Mouse (Mus musculus) layer of hippocampus, adult 9-10 months (tissue): ENCODE data around the gene Efnb2.
A peak's percentile ranks its signal among the peaks of the same experiment; 100 is the strongest.

Experiments
- DNase-seq: peaks from one replicate; pipeline ENCODE4 v3.0.0; 2022; ENCODE audit warnings: low spot score

The Efnb2 gene

DNA sequence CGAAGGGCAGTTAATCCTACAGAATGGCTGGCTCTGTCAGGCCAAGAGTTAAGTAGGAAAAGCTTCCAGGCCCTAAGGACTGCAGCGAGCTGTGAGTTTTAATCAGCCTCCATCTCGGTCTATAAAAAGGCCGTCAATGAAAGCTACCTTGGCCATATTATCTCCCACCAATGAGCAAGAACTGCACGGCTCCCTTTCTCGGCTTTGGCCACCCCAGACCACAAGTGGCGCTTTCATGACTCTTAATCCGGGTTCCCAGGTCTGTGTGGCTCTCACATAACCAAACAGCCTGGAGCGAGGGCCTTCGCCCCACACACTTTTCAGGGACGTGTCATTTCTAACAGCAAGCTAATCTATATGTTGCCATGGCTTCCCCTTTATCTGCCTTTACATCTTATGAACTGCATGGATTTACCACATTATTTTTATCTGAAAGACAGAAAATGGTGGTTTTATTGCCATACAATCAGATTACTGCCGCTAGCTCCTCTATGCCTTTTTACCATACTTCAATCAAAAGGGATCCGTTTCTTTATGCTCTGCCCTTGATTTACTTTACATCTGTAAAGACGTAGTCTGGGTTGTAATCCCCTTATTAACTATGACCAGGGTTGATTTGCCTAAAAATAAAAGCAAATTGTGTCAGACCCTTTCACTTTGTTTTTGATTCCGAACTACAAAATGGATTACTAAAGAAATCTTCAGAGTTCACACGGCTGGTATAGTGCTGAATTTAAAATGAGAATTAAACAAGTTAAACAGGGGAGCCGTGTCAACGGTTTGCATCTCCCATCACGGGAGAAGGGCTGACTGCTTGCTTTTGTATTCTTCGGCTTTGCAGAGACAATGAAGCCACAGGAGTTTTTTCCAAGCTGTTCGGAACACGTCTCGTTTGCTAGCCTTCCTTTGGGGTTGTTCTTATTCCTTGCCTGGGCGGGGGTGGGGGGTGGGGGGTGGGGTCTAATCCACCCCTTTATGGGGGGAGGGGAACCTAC is 5.4 kb downstream of the Efnb2 start:
- no peak for DNase-seq

DNA sequence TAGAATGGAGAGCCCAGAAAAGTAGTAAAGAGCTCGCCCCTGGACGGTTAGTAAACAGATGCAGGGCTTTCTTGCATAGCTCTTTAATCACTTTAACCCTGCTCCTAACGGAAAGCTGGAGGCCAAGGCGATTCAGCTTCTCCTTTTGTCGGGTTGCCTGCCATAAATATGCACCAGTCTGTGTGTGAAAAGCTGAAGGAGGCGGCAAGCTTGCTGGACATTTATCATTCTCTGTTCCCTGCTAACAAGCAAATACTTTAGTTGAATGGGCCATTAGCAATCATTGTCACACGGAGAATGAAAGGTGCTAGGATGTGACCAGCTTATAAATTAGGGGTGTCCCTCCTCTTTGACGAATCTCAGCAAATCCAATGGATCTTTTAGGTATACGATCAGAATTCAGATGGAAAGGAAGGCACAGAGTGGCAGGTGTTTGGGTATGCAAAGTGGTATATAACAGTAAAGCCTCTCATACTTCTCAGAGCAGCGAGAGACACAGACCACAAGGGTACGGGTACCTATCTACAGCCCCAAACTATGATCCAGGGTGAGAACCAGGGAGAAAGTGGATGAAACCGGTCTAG is 7.0 kb downstream of the Efnb2 start:
- DNase-seq = no peak

DNA sequence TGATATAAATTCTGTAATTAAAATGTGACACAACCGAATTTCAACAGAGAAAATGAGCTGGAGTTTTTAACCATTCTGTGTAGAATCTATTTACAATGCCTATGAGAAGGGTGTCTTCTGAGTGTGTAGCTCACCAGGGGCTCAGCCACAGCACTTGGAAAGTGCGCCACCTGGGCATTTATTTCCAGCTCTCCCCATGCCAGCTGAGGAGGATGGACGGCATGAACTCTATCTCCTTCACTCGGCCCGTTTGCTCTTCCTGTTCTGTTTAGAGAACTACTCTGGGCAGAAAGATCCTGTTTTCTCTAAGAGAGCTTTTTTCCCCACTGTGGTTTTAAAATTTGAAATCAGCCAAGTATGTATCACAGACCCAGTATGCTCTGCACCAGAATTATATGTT is 7.7 kb downstream of the Efnb2 start:
- DNase-seq = no peak

DNA sequence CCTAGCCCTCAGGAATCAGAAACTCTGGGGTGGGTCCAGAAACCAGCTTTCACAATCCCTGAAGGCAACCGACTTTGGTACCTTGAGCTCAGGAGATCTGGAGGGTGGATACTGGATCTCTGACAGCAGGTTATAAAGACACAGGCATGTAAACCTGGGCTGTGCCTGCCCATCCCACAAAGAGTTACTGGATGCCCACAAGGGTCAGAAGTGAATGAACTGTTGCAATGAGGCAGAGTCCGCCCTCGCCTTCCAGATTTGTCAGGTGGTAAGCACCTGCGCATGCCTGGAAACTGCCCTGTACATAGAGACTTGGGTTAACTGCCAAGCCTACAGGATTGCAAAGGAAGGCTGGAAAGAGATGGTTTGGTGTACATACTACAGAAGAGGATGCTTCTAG is 8.7 kb downstream of the Efnb2 start:
- DNase-seq = no peak

DNA sequence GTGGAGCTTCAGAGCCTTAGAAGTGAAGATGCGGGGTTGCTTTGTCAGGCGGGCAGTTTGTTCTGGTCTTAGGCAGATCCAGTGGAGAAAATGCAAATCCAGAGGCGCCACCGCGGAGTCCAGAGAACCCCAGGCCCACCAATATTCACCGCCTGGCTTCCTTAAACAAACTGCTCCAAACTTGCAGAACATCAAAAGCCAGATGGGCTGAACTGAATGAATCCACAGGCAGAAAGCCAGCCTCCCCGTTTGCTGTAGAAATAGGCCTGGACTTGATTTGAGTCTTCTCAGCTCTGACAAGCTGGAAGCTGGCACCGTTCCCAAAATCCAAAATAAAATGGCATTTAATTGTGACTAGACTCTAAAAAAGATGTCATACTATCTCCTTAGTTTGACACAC is 11.1 kb downstream of the Efnb2 start:
- peak; percentile 83 for DNase-seq

DNA sequence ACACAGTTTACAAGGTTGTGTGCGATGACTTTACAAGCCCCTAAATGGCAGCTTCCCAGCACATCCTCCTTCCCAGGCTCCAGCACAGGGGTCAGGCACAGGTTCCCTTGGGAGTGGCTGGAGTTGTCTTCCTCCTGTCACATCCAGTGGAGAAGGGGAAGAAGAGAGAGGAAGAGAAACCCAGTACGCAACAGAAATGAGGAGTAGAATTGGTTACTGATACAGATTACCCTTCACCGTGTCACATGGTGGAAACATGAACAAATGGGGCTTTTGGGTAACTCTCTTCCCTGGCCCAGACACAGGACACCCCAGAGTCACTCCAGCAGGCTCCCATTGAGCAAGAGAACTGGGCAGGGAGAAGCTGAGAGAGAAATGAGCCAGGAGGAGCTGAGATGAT is 11.5 kb downstream of the Efnb2 start:
- no peak for DNase-seq

DNA sequence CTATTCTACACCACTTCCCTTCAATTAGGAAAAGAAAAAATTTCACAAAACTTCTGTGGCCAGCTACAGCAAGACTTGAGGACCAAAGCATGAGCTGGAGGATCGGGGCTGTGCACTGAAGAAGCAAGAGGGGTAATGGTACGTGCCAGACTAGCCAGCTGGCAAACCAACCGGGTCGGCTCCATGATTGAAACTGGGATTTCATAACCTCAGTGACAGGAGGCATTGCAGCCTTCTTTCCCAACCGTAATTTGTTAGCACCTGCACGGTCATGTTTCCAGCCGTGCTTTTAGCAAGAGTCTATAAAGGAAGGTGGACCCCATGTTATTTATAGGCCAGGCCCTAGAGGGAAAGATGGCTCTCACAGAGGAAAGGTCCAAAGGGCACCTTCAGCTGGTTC is 12.4 kb downstream of the Efnb2 start:
- DNase-seq = no peak

DNA sequence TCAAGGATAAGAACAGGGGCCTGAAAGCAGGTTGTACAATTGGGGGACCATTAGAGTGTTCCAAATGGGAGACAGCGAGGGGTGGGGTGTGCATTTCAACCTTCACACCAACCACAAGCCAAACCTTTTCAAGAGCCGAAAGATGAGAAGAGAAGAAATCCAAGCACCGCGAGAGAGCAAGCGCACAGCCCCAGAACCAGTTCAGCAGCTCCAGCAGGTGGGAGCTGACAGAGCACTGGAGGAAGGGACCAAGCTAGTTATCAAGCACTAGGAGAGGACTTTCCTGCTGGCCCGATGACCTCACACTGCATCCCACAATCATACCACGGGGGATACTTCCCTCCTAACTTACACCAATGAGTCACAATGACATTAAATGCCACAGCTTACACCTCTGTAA is 13.2 kb downstream of the Efnb2 start:
- DNase-seq = no peak

DNA sequence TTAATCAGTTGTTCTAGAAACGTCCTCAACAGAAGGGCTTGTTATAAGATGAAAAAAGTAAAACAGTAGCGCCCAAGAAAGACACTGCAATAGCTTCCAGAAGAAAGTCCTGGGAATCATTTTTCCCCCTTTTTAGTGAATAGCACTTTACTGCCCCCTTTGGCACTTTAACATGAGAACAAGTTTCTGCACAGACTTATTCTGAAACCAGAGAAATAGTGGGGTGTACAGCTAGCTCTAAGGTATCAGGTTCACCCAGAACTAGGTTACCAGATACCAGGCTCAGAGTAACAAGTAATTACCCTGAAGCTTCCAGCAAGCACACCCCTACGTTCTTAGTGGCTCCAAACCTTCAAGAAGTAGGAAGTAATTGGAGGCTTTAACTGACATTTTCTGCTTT is 13.7 kb downstream of the Efnb2 start:
- no peak for DNase-seq

DNA sequence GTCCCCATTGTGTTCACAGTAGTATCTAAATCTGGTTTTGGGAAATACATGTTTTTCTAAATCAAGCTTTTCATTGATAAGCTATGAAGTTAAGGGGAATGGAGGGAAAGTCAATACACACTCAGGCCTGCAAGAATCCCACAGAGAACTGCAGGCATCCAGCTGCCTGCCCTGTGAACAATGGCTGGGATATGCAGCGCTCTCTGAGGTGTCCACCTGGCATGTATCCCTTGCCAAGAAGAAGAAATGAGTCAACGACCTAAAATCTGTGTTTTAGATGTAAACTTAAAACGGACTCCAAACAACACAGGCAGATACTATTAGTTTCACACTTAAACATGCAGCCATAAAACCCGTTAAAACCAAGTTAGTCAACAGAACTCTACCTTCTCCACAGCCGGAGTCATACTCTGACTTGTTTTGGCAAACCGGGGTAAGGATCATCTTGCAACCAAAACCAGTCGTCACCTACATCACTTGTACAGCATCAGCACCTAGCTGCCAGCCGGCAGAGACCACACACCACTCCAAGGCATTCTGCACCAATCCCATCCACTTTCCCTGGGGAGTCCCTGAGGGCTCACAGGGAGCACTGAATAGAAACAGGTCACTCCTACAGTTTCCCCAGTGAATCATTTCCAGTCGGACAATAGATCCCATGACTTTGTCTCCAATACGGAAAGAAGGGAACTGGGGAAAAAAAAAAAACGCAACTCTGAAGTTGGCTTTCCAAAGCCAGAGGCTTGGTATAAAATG is 16.7 kb downstream of the Efnb2 start:
- DNase-seq = no peak

DNA sequence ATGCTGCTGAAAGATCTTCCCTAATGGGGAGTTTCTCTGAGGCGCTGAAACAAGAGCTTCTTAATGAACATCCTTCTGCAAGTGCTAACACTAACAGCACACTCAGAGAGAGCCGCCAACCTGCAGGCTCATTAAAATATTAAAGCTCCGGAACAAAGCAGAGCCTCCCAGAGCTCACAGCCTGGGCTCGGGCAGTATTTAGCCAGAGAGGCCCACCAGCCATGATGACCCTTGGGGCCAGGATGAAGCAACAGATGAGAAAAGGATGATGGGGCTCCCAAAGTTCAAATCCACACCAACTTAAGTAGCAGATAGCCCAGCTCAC is 20.8 kb downstream of the Efnb2 start:
- DNase-seq = no peak

DNA sequence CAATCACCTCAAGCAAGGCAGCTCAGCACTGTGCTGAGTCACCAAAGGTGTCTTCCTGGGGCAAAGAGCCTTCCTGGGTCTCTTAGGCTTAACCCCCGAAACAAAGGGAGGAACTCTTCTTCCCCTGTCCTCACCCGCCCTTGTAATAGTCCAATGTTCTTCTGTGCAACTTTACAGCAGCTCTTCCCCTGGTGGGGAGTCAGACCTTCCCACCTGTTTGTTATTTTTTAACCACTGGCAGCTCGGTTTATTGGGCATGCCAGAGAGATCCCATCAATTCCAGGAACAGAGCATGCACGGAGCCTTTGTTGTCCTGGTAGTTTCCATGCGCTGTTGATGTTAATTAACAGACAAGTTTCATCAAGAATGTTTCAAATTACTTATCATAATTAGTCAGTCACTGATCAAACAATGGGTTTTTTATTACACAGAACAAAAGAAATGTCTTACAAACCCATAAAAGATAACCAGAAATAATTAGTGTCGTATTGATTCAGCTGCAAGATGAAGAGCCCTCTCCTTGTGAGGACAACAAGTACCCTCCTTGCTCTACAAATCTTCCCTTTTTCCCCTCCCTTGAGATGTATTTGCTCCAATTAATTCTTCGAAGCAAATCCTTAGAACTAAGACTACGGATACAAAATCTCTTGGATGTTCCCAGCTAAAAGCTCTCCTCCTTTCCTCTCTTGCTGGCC is 21.3 kb downstream of the Efnb2 start:
- DNase-seq = no peak

DNA sequence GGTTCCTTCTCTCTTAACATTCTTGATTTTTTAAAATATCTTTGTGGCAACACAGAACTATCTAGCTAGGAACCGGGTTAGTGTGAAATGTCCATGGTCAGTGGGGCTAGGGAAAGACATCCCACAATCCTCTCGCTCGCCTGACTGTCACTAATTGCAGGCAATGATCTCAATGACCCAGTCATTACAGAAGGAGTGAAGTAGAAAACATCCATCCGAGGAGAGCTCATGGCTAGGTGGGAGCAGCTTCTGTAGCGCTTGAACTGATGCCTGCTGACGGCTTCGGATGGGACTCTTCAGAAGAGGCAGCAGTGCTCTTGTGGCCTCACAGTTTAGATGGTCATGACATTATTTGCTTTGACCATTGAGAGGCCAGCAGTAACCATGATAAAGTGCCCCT is 29.6 kb downstream of the Efnb2 start:
- no peak for DNase-seq

DNA sequence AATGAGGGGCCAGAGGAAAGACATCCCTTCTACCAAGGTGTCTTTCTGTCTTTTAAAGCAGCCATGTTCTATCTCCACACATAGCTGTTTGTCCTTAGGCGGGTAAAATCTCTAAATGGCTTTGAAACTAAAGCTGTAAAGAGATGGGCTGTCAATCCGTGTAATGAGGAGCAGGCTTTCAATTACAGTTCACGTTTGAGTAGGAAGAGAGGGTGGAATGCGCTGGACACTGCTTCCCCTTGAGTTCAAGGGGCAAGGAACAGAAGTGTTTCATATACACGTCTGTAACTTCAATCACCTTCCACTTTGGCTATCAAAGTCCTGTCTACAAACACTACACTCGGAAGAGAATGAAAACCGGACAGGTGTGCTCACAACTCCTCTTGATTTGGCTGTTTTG is 37.0 kb downstream of the Efnb2 start:
- DNase-seq = no peak

DNA sequence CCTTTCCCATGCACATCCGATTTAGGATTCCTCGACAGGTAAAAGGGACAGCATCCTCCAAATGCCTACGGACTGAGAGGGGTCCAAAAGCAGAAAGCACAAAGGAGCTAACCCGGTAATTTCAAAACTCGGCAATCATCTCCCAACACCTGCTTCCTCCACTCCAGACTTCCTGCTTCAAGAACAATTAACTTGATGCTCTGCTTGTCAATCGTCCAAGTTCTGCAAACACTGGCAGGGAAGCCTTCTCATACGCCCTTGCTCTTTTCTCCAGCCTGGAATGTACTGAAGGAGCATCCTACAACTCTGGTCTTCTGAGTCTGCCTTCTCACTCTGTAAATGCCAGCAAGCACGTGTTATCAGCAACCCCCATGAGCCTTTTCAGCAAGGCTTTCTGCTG is 37.6 kb downstream of the Efnb2 start:
- DNase-seq = no peak

DNA sequence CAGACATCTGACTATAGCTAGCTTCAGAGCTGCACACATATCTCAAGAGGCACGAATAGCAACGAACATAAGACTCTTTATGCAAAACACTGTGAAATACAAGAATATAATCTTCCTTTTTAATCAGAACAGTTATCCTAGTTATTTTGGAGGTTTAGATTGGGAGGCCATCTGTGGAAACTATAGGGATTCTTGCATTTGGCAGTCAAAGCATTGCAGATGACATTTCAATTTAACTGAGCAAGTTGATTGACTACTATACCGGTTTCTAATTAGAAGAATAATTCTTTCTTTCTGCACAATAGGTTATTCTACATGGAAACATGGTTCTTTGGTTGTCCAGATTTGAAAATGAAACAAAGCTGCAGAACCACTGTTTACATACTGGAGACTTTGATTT is 38.6 kb downstream of the Efnb2 start:
- DNase-seq = no peak

DNA sequence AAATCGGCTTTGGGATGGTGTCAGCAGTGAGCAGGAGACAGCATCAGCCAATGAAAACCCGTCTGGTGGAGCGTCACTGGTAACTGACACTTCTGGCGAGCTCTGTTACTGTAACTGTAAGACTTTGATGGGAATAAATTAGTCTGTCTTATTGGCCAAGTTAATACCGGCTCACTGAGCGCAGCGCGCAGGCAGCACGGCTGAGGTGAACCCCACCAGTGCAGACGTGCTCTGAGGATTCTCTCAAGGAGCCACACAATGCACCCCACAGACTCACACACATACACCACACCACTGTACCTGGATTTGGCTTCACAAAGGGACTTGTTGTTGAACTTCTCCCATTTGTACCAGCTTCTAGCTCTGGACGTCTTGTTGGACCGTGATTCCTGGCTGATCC is 39.0 kb downstream of the Efnb2 start:
- no peak for DNase-seq

DNA sequence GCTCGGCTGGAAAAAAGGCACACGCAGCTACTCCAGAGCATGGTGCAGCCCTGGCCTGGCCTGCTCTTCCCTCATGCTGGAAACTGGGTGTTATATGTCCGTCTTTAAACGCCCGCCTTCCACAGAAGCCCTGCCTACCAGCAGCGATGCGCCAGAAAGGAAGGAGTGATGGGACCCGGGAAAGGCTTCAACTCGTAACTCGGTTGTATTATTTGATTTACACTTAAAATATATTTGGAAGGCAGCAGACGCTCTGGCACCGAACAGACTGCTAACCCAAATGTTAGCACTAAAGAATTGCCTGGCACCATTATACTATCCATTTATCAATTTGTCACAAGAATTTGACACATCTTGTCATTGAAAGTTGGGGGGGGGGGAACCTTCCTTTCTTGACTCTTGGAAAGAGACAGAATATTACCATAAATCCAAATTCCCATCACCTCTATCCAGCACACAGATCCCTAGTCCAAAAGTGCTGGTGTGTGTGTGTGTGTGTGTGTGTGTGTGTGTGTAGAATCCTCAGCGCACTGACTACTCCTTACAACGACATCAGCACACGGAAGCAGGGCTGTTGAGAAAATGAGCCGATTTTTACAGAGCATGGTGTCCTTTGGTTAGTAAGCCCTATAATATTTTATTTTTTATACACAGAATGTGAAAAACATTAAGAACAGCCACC is 39.7 kb downstream of the Efnb2 start:
- peak; percentile 42 for DNase-seq

DNA sequence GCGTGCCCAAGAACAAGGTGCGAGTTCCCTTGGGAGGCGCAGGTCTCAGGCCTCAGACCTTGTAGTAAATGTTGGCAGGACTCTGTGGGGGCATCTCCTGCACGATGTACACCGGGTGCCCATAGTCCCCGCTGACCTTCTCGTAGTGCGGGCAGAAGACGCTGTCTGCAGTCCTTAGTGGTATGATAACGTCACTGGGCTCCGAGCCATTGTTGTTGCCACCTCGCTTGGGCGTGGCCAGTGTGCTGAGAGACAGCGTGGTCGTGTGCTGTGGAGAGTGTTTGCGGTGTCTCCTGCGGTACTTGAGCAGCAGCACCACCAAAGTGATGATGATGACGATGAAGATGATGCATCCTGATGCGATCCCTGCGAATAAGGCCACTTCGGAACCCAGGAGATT is 40.5 kb downstream of the Efnb2 start:
- no peak for DNase-seq

DNA sequence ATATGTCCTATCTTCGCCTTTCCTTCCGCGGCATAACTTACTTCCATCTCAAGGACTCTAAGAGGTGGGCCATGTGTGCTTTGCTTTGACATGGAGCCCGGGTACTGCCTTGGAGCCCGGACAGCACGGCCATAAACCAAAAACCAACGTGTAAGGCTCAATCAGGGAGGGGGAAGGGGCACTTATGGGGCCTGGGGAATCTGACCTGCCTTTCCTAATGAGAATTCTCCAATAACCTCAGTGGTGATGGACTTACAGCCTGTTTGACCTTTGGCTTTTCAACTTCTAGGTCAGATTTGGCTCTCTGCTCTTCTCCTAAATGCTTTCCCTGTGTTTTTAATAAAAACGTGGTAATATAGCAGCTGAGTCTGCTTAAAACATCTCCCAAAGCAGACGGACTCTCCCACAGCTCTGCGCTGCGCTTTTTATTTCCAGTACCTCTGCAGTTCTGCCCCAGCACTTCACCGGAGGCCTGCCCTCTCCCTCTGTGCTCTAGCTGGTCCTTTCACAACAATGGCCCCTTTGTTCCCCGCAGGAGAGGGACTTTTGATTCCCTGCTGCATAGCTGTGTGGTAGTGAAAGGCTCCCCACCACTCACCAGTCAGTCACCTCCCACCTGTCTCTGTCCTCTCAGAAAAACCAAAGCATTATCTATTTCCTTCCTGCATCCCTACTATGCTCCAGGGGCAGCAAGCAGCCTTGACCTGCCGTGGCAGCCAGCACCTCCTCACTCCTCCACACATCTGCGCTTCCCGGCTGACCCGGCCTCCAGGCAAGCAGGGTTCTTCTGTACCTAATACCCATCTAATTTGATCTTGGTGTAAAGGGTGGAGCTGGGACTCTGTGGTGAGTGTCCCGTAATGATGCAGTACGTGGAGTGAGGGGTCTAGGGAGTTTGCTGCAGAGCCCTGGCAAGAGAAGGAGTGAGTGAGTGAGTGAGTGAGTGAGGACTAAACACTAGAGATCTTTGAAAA is 41.5 kb downstream of the Efnb2 start:
- DNase-seq = no peak

DNA sequence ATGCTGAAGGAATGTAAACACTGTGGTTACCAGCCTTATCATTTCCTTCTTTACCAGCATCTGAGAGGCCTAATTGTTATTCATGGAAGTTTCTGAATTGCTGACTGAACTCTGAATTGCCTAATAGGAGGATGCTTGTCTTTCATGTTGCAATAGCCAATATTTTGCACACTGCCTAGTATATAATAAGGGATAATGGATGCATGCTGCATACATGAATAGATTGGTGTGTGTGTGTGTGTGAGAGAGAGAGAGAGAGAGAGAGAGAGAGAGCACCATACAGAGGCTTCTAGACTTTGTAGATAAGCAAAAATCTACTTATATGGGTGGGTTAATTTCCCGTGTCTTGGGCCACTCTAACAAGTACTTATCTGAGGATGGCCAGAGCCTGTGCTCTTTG is 47.2 kb downstream of the Efnb2 start:
- DNase-seq = no peak
